Mouse (Mus musculus): ENCODE measurements around the gene Rnase1.

Rnase1 gene

GRCm38 (mm10) chr14:51140342-51140741 is 6.2 kb downstream of the Rnase1 start:
- DNase-seq (ENCODE audit: low spot score), result no peak

DNA sequence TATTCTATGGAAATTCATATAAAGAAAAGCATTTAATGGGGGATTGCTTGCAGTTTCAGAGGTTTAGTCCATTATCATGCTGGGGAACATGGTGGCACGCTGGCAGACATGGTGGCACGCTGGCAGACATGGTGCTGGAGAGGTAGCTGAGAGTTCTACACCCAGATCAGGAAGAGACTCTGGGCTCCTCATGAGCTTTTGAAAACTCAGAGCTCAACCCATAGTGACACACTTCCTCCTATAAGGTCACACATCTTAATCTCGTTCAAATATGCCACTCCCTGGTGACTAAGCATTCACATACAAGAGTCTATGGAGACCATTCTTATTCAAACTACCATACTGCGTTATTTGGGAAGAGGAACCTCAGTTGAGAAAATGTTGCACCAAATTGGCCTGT is 14.2 kb downstream of the Rnase1 start:
- DNase-seq (ENCODE audit: low spot score), result no peak

GRCm38 (mm10) chr14:51131086-51131815 is 15.3 kb downstream of the Rnase1 start:
- DNase-seq (ENCODE audit: low spot score), result no peak

DNA sequence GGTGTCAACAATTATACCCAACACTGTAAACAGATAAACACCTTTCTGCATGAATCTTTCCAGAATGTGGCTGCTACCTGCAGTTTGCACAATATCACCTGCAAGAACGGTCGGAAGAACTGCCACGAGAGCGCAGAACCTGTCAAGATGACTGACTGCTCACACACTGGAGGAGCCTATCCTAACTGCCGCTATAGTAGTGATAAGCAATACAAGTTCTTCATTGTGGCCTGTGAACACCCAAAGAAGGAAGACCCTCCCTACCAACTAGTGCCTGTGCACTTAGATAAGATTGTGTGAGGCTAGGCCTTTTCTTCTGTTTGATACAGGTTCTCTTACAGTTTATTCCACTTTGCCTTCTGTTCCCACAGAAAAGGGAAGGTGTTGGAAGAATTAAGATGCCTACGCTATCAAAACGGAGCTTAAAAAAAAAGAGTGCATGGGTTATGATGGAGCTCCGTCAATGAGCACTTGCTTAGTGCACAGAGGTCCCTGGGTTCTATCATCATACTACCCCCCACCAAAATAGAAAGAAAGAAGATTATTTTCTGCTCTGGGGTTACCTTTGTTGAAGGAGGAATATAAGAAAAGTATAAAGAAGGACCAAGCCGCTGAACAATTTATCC is 16.2 kb downstream of the Rnase1 start:
- no peak for DNase-seq (ENCODE audit: low spot score)

DNA sequence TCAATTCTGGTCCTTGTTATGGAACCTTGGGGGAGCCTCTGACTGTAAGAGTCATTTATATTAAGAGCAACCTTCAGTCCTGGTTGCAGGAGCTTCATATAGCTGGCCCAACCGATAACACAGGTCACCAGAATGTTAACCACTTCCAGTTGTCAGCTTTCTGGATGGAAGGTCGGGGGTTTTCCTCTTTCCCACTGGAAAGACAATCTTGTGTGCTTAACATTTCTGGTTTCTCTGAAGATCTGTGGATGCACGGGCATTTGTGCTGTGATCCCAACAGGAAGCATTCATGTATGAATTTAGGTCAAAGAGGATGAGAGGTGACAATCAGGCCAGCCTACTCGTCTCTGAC is 17.0 kb downstream of the Rnase1 start:
- no peak for DNase-seq (ENCODE audit: low spot score)

- DNase-seq (ENCODE audit: low spot score), result no peak
Measured at GRCm38 (mm10) chr14:51128775-51129623, 17.6 kb downstream of the Rnase1 start.

DNA sequence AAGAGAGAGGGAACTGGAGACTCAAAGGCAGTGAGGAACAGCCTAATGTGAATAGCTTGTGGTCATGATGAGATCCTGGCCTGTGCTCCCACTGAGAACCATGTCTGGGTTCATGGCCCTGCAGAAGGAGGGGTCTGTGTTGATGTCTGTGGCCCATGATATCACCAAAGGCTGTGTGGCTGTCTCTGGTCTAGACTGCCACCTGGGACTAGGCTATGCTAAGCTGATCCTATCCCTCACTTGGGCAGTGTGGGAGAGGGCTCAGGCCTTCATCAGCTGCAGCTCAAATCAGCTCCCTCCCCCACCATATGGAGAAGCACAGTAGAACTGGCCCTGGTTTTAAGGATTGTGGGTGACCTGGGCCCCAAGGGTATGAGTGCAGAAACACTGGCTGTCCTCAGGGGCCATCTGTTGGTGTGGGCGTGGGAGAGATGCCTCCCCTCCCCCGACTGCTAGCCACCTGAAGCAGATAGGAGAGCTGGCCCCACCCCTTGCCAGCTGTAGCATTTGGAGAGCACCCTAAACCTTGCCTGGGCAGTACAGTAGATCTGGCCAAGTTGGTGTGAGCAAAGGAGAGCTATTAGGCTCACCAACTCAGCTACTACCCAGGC is 18.8 kb downstream of the Rnase1 start:
- no peak for DNase-seq (ENCODE audit: low spot score)

GRCm38 (mm10) chr14:51125684-51126083 is 20.9 kb downstream of the Rnase1 start:
- DNase-seq (ENCODE audit: low spot score), result no peak

DNA sequence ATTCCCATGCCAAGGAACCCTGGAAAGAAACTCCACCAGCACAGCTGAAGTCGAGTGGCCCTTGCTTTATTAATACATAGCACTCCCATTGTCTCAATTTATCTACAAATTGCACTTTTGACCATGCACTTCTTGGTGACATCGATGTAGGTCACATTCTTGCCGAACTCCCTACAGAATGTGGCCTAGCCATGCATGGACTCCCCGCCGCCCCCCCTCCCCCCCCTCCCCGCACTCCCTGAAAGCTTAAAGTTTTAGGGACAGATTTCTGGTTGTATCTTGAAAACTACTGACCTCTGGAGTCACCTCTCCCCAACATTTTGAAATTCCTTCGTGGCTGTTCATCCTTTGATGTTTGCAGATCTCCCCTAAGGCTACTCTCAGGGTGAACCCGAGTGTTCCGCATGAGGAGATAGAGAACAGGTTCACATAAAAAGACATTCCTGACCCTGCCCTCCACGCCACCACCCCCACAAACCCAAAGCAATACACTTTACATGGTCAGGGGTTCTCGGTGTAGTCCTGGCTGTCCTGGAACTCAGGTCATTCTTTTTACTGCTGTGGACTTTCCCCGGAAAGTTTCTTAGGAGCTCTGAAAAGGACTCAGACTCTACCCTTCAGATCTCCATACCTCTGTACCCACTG is 32.5 kb downstream of the Rnase1 start, which contains the start of gene Eddm3b:
Eddm3b (plus strand) TSS at position 511 of the 645 bp plus-strand sequence.
- DNase-seq (ENCODE audit: low spot score), result no peak

DNA sequence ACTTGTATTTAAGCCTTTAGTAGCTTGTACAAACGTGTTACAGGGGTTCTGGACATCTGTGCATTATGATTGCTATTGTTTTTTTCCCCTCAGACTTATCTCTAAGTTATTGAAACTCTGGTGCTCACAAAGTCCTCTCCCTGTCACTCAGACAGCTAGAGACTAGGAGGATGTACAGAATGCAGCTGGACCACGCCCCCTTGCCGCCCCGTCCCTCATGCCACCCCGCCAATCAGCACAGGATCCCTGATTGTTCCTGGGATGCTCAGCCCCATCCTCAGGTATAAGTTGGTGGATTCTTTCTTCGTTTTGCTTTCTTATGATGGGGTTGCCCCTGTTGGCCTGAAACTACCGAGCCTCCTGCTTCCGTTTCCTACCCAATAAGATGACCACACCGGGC is 33.1 kb downstream of the Rnase1 start:
- no peak for DNase-seq (ENCODE audit: low spot score)

DNA sequence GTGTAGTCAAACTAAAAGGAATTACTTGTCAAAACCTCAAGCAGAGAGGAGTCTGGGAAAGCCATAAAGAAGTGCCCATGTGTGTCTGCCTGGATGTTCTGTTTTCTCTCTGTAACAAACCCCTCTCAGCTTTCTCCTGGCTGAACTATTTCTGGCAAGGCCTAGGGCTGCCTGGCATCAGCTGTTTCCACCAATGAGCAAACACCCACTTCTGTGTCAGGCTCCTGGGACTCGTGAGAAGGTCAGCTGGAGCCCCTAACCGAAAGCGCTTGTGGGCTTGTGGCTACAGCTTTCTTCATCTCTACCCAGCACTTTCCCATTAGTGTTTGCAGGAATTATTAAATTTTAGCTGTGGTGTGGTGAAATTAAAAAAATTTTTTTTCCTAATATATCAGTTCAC is 34.6 kb downstream of the Rnase1 start:
- no peak for DNase-seq (ENCODE audit: low spot score)

GRCm38 (mm10) chr14:51106449-51106967 is 40.1 kb downstream of the Rnase1 start:
- DNase-seq (ENCODE audit: low spot score), result no peak

- no peak for DNase-seq (ENCODE audit: low spot score)
Measured at GRCm38 (mm10) chr14:51104366-51104765, 42.2 kb downstream of the Rnase1 start.

DNA sequence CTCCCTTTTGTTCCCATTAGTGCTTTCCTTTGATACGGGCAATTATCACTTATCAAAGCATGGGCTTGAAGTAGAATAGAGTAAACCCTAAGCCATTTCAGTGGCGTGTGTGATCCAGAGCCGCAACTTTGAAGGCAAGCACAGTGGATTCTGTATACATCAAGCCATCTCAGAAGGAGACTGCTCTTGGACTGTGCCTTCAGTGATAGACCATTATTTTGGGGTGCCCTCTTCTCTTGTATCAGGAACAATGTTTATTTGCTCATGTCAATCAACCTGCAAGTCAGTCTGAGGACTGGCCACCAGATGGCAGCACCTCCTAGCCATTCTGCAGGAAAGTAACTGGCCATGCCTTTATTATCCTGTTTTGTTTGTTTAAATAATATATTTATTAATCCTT is 43.4 kb downstream of the Rnase1 start:
- DNase-seq (ENCODE audit: low spot score), result peak; percentile 86

- DNase-seq (ENCODE audit: low spot score), result no peak
Measured at GRCm38 (mm10) chr14:51101284-51101683, 45.3 kb downstream of the Rnase1 start.

GRCm38 (mm10) chr14:51098921-51099320 is 47.7 kb downstream of the Rnase1 start:
- no peak for DNase-seq (ENCODE audit: low spot score)

- peak; percentile 96 for DNase-seq (ENCODE audit: low spot score)
Measured at GRCm38 (mm10) chr14:51098300-51098699, 48.3 kb downstream of the Rnase1 start.

DNA sequence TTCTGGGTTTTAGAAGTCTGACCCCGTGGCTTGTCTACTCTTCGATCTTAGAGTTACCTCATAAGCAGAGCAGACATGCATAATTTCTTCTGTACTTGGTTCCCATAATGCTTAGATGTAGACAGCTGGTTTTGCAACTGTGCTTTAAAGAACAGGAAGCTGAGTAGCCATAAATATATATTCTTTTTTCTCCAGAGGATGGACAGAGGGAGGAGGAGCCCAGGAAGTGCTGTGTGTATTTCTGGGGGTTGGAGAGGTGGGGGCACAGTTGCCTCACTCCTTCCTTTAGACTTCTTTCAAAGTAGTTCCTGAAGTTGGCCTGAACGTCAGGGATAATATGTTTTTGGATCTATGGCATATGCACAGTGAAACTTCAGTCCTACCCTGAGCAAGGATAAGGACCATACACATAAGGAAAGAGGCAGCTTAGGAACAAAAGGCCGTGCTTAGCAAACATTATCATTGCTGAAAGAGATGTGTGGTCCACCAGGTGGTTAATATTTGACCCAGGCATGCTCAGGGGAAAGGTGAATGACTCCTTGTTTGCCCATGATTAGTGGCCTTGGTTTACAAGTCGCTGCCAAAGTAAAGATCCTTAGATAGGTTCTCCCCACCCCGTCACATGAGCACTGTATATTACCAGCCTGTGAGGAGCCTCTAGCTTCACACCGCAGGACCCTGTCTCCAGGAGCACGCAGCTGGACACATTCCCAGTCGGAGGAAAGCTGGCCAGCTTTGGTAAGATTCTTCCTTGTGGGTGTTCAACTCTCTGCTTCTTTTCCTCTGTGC is 50.7 kb downstream of the Rnase1 start:
- DNase-seq (ENCODE audit: low spot score), result no peak
